Mouse (Mus musculus): ENCODE results near the gene Ebf1.
A peak's percentile ranks its signal among the peaks of the same experiment; 100 is the strongest.

Ebf1 gene

DNA sequence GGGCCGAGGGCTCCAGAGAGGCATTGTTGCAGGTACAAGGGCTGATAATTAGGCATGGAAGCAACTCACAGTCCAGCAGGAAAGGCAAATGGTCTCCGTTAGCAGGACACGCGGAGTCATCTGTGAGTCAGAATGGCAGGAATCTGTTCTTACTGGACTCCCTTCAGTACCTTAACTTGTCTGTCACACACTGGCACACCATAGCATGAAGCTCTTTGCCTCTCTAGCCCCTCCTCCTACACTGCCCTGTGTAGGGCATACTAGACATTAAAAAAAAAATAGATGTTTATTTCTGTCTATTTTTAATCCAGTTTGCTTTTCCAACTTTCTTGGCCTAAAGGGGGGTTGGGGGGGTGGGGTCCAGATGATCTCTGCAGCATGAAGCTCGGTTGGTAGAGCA is 168.4 kb downstream of the Ebf1 start:
- DNase-seq: no peak

DNA sequence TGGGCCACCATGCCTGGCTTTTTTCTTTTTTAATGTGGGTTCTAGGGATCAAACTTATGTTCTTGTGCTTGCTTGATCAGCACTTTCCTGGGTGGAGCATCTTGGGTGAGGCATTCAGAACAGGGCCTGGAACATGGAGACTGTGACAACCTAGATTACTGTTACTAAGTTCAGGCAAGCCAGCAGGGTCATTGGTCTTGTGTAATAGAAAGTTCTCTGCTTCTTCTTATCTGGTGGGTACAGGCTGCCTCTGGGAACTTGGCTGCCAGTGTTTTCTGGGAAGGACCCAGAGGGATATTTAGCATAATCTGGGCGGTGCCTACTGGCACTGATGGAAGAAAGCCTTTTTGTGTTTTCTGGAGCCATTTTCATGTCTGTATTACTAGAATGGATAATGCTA is 170.9 kb downstream of the Ebf1 start:
- DNase-seq: no peak

DNA sequence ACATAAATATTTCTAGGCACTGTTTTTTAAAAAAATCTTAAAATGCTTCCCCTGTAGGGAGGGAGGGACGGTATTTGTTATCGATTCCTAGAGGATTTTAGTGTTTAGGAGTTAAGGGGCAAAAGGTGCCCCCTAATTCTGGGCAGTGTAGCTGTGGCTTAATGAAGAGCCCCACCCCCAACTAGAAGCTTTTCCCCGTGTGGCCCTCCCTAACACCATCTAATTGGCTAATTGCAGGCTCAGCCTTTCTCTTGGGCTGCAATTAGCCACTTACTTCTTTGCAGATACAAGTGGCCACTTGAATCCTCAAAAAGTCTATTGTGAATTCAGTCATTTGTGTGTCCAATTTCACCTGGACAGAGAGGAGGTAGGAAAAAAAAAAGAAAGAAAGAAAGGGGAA is 175.7 kb downstream of the Ebf1 start:
- no peak for DNase-seq

DNA sequence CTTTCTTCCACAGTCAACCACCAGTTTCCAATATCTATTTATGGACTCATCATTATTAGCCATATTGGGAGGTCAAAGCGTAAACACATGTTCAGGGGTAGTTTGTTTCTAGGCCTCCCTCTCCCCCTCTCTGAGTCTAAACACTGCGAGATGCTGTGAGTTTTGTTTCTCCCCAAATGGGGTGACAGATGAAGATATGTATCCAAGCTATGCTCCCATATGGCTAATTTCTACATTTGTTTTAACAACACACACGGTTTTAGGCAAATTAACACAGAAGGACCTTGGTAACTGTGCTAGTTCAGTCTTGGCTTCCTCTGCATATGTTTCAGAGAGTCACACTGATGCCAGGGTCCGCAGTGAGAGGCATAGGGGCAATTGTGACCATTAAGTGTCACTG is 177.8 kb downstream of the Ebf1 start:
- no peak for DNase-seq

DNA sequence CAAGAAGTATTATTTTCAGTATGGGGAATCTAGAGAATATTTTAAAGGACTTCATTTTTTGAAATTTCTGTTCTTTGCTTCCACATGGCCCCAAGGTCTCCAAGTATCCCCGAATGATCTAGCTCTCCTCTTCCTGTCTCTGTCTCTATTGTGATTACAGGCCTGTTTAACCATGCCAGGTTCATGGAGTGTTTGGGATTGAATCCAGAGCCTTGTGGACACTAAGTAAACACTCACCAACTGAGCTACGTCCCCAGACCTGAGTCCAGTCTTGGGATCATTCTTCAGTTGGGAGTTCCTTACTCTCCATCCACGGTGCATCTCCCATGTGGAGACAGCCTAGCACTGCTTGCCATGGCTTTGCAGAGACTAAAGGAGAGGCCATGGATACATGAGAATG is 178.7 kb downstream of the Ebf1 start:
- no peak for DNase-seq

DNA sequence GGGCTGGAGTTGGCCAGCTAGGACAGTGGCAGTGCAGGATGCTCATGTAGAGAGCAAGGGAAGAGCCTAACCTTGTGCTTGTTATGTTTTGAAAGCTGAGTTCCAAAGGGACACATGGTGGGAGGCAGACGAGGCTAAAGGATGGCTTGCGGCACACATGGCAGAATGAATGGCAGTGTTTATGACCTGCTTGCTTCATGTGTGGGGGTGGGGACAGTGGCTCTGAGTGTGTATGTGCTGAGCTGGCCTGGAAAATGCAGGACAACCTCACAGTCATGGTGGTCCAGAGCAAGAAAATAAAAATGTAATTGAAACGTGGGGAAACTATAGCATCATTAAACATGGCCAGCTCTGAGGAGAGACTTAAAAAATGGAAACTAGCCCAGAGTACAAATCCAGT is 181.2 kb downstream of the Ebf1 start:
- peak in 1 of 2 experiments; percentile 6 for DNase-seq

DNA sequence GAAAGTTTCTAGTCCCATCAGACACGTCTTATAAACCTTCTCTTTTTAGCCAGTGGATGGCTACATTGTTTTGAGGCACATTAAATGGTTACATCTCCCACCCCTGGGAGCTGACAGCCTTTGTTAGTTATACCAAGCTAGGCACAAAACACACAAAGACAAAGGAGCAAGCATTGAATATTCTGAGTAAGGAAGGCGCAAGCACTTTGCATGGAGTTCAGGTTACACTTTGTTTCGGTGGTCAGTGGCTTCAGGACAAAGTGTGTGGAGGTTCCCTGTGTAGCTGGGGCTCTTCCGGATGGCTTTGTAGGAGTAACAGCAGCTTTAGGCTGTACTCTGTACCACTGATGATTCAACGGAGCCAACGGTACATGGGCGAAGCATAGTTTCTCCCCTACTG is 186.9 kb downstream of the Ebf1 start:
- DNase-seq: no peak

DNA sequence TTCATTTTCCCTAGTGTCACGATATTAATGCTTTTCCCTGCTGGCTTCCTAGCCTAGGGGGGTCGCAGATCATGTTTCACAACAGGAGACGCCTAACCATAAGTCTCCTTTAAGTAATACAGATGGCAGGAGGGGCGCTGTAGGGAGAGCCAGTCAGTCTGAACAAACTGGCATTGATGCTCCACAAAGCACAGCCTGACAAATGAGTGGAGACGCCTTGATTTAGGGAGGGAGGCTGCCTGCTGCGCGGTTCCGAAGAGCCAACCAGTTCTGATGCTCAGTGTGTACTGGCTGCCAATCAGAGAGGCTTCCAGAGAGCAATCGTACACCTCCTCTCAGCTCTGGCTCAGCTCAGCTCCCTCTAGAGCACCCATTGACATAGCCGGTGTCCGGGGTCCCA is 189.5 kb downstream of the Ebf1 start:
- DNase-seq: peak in 1 of 2 experiments; percentile 11

DNA sequence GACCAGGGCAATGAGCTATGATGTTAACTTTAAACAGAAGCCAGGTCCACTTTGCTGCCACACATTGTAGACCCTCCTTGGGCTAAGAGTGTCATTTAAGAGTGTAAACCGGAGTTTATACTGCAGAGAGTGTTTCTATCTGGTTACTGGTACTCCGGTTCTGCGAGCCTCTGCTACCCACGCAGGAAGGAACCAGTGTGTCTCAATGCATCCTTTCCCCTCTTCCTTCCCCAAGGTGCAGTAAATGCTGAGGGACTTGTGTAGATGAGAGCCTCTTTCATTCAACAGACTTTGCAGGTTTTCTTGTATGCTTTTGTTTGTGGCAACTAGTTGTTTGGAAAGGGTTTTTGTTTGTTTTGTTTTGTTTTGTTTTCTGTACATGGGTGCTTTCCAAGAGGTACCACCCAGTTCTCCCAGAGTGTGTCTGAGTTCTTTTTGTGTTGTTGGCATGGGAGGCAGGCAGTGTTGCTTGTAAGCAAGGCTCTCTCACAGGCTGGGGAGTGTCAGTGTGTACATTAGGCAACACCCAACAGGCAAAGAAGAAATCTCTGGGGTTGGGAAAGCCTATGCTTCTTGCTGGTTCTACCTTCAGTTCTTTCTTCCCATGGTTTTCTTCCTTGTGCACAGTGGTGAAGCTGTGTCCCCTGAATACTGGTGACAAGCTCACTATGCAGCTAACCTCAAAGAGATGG is 191.9 kb downstream of the Ebf1 start:
- no peak for DNase-seq

DNA sequence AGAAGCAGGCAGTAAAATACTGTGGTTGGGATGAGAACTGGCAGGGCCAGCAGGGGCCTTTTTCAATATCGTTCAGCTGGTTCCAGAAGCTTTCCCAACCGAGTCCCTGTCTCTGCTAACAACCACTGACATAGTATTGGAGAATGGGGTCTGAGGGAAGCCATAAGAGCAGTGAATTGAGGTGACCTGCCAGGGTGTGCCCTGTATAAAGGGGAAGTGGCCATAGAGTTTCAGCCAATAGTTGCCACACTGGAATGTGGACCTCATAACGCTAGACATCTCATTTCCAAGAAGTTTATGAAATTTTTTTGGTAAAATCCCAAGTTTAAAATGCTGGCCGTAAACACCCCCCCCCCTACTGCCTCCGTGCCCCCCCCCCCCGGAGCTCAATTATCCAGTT is 193.9 kb downstream of the Ebf1 start:
- no peak for DNase-seq

DNA sequence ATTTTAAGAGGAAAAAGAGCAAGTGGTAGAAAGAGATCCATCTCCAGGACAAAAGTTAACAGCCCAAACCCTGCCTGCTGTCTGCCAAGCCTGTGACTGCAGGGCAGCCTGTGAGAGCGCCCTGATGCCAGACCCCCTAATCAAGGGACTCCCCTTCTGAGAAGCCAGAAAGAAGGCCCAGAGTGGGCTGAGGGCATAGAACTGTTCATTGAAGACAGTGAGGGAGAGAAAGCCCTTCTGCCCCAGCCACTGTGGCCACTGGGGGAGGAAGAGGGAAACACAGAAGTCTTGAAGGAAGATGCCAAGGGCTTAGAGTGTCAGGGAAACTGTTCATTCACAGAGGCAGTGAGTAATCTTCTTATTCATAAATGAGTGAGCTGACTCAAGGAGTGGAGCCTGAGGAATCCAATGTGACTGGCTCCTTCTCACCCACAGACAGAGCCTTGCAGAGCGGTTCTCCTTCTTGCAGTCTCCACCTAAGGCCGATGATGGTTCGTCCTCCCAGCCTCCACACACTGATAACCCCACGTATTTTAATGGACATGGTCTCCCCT is 195.2 kb downstream of the Ebf1 start:
- DNase-seq: no peak

DNA sequence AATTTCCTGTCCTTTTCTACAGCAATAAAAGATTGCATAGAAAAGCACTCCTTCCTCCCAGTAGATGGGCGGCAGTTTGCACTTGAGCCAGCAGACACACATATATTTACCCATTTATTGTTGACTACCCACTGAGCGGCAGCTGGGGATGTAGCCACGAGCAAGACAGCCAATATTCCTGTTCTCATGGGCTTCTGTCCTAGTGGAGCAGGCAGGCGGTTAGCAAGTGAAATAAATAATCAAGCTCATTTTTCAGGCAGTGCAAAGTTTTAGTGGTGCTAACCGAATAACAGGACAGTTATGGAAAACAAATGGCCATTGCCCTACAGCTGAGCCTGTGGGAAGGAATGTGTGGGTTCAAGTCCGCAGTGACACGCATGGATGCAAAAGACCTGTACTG is 196.4 kb downstream of the Ebf1 start:
- peak; percentile 27 to 44 for DNase-seq

DNA sequence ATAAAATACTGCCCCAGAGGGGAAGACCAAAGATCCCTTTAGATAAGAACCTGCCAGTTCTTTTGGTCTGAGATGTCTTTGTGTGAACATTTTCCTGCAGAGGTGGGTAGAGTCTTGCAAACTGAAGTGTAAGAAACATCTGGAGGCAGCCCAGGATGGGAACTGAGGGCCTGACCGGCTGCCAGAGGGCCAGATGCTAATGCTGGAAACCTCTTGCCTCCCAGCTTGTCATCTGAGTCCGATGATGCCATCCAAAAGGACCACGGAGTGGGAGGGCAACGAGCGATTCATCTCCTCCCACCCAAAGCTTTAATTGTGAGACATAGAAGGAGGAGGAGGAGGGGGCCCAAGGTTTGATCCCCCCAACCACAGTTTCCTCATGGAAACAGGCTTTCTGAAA is 197.7 kb downstream of the Ebf1 start:
- DNase-seq: no peak

DNA sequence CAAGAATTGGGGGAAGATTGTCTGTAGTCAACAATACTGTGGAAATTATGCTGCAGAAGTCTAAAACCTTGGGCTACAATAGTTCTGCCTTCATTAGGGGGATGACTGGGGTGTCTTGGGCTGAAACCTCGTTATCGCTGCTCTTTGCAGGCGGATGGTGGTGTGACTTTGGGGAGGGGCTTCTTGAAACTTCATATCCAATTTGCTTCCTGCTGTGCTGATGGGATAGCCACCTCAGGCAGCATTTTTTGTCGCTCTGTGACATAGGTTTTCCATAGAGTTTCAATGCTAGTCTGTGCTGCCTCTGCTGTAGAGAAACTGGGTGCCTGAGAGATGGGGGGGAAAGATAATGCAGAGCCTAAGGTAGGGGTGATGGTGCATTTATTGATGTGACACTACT is 198.9 kb downstream of the Ebf1 start:
- DNase-seq: no peak

DNA sequence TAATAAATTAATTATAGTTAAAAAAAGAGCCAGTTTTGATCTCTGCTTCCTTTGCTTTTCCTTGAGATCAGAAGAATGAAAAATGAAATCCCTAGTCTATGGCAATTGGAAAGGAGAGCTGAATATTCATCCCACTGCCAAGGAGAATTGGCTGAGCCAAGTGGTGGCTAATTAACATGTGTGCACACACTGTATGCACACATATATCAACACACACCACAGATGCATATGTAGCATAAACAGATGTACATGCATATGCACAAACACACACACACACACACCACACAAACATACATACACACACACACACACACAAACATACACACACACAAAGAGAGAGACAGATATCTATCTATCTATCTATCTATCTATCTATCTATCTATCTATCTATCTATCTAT is 205.2 kb downstream of the Ebf1 start:
- DNase-seq: no peak

DNA sequence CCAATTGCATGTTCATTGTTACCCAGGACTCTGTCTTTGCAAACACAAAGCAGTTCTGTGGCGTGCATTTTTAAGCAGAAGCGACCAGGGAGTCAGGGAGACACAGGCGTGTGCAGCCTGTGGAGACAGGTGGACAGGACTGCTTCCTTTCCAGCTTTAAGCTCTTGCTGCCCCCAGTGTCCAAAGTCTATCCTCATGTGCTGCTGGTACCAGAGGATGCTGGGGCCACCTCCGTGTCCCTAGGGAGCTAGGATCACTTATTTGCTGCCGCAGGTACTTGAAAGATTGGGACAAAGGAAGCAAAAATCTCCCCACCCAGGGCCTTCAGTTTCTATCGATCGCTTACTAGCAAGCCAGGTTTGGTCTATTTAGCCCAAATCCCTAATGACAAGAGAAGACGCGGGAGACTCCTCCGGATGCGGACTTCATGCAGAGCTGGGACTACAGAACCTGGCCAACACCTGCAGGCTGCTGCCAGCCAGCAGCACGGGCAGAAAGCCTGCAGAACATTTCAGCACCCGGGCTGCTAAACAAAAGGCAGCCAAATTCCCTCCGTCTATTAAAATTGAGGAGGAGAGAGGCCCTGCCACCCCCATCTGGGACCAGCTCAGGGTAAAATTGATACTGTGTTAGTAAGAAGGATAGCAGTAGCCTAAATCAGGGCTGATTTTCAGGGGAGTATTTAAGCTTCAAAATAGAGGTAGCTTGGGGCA is 215.3 kb downstream of the Ebf1 start:
- DNase-seq: no peak

DNA sequence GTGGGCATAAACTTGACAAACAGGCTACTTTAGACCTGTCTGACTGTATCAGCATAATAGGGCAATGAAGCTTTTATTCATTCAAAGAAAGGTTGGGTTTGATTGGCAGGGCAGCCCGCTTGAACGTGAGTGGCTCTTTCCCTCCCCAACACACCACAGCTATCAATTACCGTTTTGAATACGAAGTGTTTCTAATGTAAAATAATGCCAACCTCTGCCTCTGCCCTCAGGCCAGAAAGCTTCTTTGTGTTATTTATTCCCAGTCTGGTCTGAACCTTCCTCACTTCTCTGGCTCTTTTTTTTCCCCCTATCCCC is 215.8 kb downstream of the Ebf1 start:
- no peak for DNase-seq

DNA sequence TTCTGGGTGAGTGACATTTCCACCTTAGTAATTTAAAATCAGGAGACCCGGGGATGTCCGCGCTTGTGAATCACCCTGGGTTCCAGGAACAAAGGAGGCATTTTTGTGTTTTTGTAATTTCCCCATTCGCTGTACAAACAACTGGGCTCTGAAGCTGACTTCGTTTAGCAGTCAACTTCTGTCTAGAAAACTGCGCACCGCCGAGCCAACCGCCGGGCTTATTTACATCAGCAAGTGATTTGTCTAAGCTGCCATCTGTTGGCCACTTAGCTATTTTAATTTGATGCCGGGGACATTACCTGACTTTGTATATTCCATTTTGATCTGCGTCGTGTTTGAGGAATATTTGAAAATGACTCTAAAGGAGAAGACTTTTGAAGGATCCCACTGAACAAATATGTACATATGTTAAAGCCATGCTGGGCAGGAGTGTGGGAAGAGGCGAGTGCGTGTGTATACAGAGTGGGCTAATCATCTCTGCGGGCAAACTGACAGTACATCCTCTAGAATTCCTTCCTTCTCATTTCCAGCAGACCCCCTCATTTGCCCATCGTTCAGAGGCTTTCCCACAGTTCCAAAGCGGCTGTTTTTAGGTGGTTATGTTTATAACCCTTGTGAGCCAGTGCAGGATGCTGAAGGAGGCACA is 216.4 kb downstream of the Ebf1 start:
- DNase-seq: peak in 1 of 2 experiments; percentile 15

DNA sequence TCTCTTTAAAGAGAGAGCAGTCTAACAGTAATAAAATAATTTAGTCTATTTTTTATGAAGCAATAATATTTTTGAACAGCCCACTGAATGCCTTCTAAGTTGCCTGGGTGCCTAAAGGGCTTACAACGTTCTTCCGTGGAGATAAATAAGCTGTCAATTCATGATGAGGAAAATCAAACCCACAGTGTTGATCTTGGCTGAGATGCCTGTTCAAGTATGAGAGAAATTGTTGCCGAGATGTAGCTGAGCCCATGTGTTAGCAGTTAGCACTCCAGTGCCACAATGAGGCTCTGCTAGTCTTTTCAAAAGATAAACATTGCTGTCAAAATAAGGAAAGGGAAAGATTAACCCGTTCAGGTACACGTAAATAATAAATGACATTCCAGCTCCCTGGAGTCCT is 218.0 kb downstream of the Ebf1 start:
- no peak for DNase-seq

DNA sequence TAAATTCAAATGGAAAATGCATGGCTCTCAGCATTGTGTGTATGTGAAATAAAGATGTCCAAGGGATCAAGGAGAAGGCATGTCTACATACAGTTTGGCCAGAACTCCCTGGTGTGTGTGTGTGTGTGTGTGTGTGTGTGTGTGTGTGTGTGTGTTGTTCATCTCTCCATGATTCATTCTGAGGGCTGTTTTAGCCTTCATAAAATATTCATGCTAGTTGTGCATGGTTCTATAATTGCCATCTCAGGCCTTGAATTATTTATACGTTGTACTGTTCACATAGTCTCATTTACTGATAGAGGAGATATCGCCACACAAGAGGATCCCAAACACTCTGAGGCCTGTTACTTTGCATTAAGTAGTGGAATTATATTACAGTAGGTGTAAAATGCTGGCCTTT is 220.5 kb downstream of the Ebf1 start:
- no peak for DNase-seq

DNA sequence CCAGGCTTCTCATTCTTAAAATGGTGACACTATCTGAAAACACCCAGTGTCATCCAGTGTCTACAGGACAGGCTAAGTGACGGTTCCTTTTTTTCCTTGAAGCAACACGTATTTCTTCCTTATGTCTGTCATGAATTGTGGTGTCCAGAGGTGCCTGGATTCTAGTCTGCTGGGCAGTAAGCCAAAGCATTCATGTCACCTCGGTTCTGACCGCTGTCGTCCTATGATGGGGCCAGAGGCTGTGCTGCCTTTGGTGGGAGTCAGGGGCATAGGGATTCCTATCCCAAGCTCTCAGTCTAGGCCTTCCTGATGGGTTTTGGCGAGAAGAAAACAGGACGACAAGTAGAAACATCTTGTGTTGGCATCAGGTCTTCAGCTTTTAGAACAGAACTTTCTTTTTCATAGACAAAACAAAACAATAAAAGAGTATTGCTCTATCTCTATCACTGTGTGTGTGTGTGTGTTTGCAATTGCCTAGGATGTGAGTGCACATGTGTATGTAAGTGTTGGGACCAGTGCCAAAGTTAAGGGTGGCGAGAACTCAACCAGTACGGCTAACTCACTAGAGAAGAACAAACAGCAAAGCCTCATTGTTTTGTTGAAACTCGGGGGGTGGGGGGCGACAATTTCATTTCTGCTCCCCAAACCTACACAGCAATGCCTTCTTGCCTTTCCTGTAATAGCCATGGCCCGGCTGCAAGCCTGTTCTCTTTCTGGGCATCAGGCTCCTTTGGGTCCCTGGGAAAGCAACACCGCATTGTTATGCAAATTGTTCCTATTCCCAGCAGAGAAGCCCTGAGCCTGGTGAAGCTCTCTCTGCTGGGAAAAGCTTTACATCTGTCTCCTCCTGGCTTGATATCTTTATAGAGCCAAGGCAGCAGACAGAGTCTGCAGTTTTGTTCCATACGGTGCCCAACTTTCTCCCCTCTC is 224.3 kb downstream of the Ebf1 start:
- DNase-seq: no peak

DNA sequence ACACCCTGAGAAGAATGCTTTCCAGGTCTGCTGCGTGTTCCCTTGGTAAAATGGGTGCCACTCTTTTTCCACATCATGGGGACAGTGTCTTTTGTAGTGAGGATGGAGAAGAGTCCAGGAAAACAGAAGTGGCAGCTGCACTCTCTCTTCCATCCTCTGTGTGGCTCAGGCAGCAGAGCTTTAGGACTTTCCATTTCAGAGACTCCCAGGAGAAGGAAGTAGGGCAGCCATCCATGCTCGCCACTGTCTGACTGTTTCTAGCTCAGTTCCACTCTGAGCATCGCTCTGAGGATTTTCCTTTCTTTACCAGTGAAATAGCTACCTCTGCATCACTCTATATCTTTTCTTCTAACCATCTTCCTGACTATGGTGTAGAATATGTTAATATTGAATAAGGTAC is 234.8 kb downstream of the Ebf1 start:
- no peak for DNase-seq

DNA sequence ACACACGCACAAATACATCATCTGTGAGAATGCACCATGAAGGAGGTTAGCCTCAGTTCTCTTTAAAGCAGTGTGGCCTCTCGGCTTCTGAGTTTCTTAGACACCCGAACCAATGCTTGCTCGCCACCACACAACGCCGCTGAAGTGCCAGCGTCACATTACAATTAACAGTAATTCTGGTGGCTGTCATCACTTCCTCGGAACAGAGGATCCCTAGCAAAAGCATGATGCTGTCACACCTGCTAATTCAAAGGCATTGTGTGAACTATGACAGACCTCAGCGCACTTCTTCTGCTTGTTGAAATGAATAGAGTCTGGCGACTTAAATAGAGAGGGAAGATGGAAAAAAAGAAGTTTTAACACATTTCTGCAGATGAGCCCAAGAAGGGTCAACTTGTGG is 235.8 kb downstream of the Ebf1 start:
- DNase-seq: no peak

All from kidney, postnatal 4 days (tissue).